Mouse (Mus musculus): ENCODE measurements around the gene Dusp1. TPM values are rescaled to one million over a fixed set of nuclear protein-coding genes. Genes with fewer than 3 reads are reported as not detected.

The Dusp1 gene
- total RNA-seq, 2 experiments from 2014 or later, result 17.1 to 19.3 TPM

GRCm38 (mm10) chr17:26522711-26523110, 39.2 kb downstream of the Dusp1 start:
- no peak for DNase-seq

GRCm38 (mm10) chr17:26518306-26518705, 43.6 kb downstream of the Dusp1 start:
- no peak for DNase-seq

GRCm38 (mm10) chr17:26515675-26516074, 46.3 kb downstream of the Dusp1 start:
- DNase-seq, result no peak

GRCm38 (mm10) chr17:26514581-26515030, 47.3 kb downstream of the Dusp1 start:
- DNase-seq, result no peak

- no peak for DNase-seq
Observed at GRCm38 (mm10) chr17:26513459-26514290, 48.3 kb downstream of the Dusp1 start.

- no peak for DNase-seq
Observed at GRCm38 (mm10) chr17:26512961-26513360, 49.0 kb downstream of the Dusp1 start.

GRCm38 (mm10) chr17:26511816-26512774, 49.8 kb downstream of the Dusp1 start:
- no peak for DNase-seq

- DNase-seq, result no peak
Observed at GRCm38 (mm10) chr17:26511256-26511655, 50.7 kb downstream of the Dusp1 start.

GRCm38 (mm10) chr17:26510146-26511045, 51.5 kb downstream of the Dusp1 start:
- DNase-seq, result no peak

- DNase-seq, result peak in 1 of 2 experiments; percentile 34
Observed at GRCm38 (mm10) chr17:26508961-26509771, 52.8 kb downstream of the Dusp1 start.

GRCm38 (mm10) chr17:26508345-26508960, 53.5 kb downstream of the Dusp1 start:
- DNase-seq, result peak; percentile 92 to 93

GRCm38 (mm10) chr17:26507966-26508344, 54.0 kb downstream of the Dusp1 start:
- DNase-seq, result peak in 1 of 2 experiments; percentile 80

- peak in 1 of 2 experiments; percentile 27 for DNase-seq
Observed at GRCm38 (mm10) chr17:26506997-26507871, 54.7 kb downstream of the Dusp1 start.

GRCm38 (mm10) chr17:26506031-26506641, 55.8 kb downstream of the Dusp1 start:
- no peak for DNase-seq

- DNase-seq, result no peak
Observed at GRCm38 (mm10) chr17:26505181-26505581, 56.7 kb downstream of the Dusp1 start.

GRCm38 (mm10) chr17:26503981-26504671, 57.8 kb downstream of the Dusp1 start:
- peak; percentile 75 to 80 for DNase-seq

GRCm38 (mm10) chr17:26502808-26503671, 58.9 kb downstream of the Dusp1 start:
- peak; percentile 58 to 63 for DNase-seq

Data from layer of hippocampus, postnatal 36 days (tissue).